Mouse (Mus musculus) CD4-positive helper T cell, adult 2 months (primary cell): ENCODE data around the gene Zfp827.
A peak's percentile ranks its signal among the peaks of the same experiment; 100 is the strongest.

ENCODE experiments used
- DNase-seq: peaks from one replicate; pipeline ENCODE4 v3.0.0-alpha.2; 2012; ENCODE audit warnings: low read depth, missing footprints, low spot score

Gene Zfp827

GRCm38 (mm10) chr8:79209641-79210358 is 181.6 kb downstream of the Zfp827 start:
- peak; percentile 20 for DNase-seq

DNA sequence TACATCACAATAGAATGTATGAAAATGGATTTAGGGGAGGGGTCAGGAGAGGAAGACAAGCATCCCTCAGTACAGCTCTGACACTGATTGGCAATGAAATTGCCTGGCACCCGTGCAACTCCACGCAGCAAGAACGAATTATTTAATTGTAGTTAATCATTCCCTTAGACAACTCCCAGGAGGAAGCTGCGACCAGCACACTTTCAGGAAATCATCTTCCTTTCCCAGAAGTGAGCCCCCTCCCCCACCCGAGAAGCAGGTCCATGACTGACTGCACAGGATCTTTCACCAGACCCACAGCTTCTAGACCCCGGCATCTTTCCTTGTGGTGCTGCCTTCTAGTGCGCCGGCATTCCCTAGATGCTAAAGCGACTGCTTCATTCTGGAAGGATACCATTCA is 183.4 kb downstream of the Zfp827 start:
- DNase-seq = no peak

GRCm38 (mm10) chr8:79222106-79222751 is 194.0 kb downstream of the Zfp827 start:
- DNase-seq = no peak

DNA sequence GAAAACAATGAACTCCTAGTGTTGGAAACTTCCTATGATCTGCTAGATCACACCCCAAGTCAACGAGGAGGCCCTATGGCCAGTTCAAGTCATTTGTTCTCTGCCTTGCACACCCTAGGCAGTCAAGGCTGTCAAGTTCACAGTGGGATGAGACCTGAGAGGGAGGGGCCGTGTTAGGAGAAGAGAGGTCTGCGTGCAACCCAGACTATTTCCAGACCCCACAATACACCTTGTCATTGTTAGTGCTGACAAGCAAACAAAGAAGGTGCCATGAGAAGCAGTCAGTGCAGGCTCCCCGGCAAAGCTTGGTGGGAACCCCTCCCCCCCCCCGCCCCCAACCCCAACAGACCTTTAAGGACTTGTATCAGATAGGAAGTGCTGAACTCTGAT is 194.5 kb downstream of the Zfp827 start:
- no peak for DNase-seq

DNA sequence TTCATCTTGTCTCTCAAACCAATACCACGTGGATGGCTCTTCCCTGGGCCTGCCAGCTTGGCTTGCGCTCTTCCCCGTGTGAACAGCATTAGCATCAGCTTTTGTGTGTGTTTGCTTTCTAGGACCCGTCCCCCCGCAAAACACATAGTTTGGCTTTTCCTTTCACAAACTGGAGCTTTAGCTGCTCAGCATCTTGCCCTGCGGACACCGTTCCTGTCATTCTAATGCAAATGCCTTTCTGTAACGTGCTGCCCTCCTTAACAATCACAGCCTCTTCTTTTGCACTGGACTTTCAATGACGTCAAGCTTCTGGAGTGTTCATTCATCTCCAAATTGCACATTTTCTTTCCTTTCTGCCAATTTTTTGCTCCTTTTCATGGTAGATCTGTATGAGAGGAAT is 196.1 kb downstream of the Zfp827 start:
- DNase-seq = no peak

GRCm38 (mm10) chr8:79225586-79225985 is 197.3 kb downstream of the Zfp827 start:
- no peak for DNase-seq

GRCm38 (mm10) chr8:79226046-79226445 is 197.8 kb downstream of the Zfp827 start:
- DNase-seq = no peak

GRCm38 (mm10) chr8:79227194-79227593 is 199.0 kb downstream of the Zfp827 start:
- DNase-seq = no peak

- no peak for DNase-seq
Measured at GRCm38 (mm10) chr8:79227916-79228315, 199.7 kb downstream of the Zfp827 start.

DNA sequence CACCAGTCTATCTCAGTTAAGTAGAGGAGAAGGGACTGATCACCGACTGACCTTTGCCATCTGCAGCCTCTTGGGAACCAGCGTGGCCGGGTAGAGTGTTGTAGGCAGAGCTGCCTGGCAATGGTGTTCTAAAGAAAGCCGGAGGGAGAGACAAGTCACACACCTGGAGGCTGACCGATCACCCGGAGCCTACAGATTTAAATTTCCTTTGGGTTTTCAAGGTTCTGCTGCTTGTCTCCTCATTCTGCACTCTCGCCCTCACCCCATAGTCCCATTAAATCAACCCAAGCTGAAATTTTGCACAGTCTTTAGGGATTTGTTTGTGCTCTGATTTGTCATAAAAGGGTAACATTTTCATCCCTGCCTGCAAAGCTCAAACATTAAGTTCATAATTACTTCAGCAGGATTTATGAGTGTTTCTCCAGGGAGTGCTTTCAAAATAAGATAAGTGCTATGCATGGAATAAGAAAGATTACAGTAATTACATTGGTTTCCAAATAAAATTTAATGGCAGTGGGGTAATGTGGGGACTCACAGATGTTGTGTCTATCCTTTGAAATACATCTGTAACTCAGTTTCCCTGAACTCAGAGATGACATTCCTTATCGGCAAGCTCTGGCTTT is 201.1 kb downstream of the Zfp827 start:
- DNase-seq = no peak

DNA sequence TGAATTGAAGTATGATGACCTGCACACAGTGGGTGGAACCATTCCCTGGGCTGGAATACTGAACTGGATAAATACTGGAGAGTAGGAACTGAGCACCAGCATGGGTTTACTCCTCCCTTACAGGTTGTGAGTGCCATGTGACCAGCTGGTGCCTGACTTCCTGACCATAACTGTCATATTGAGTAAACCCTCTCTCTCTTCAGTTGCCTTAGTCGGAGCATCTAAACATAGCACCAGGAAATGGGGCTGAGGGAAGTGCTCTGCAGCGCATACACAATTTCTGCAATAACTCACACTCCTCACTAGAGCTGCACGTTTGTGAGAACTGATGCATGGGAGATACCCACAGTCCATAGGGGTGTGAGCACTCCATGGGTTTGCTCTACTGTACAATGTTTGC is 211.1 kb downstream of the Zfp827 start:
- DNase-seq = no peak

- no peak for DNase-seq
Measured at GRCm38 (mm10) chr8:79239996-79240395, 211.8 kb downstream of the Zfp827 start.
